Mouse (Mus musculus) CH12.LX (cell line): ENCODE measurements at regions not wholly inside any gene's neighbourhood (a gene's known extent, or its start where the extent isn't known, plus 50 kb on each side); places are given as distances from the start of the nearest gene placed in this dataset.

Source experiments
- DNase-seq: peaks from one replicate; pipeline ENCODE4 v3.0.0-alpha.2; 2013; ENCODE audit errors: extremely low read depth
- H3K27ac ChIP-seq: 2 replicates; pipeline ENCODE4 v1.5.1; 2012; ENCODE audit warnings: low read depth, mild to moderate bottlenecking, control low read depth, moderate library complexity; ENCODE audit not compliant: insufficient read depth
- H3K27me3 ChIP-seq: replicated peaks from 2 replicates; pipeline ENCODE3; 2012; ENCODE audit warnings: inconsistent platforms
- H3K36me3 ChIP-seq, 2 experiments: replicated peaks in 1 of 2; 2 replicates each; pipeline versions ENCODE3 to v1.6.1; 2012; ENCODE audit warnings: inconsistent platforms in 1 of 2, low read length in 1 of 2, mild to moderate bottlenecking in 1 of 2, mixed read lengths in 1 of 2, moderate library complexity in 1 of 2; ENCODE audit not compliant: control insufficient read depth in 1 of 2, insufficient read depth in 1 of 2
- H3K4me1 ChIP-seq, 2 experiments: 2 replicates each; pipeline ENCODE4 v1.6.1; 2012; ENCODE audit warnings: inconsistent platforms in 1 of 2, moderate library complexity in 1 of 2; ENCODE audit not compliant: insufficient read depth in 2 of 2, control insufficient read depth in 1 of 2
- H3K4me2 ChIP-seq: 2 replicates; pipeline ENCODE4 v1.6.1; 2012; ENCODE audit warnings: low read depth, mild to moderate bottlenecking, control low read depth; ENCODE audit not compliant: poor library complexity, insufficient read depth, severe bottlenecking
- H3K4me3 ChIP-seq, 3 experiments: fragments of 150-350 bp in 1 of 3; sonication (generic) in 1 of 3; replicated peaks in 1 of 3; 2 replicates each; pipeline versions ENCODE3 to v1.5.1; 2011 to 2012; ENCODE audit warnings: low read depth in 2 of 3, low read length in 2 of 3, mild to moderate bottlenecking in 2 of 3, moderate library complexity in 2 of 3, control low read depth in 1 of 3, improper control_type of control experiment in 1 of 3, inconsistent platforms in 1 of 3, mixed read lengths in 1 of 3; ENCODE audit not compliant: poor library complexity in 1 of 3
- H3K79me2 ChIP-seq: replicated peaks from 2 replicates; pipeline ENCODE4 v1.6.1; 2012; ENCODE audit warnings: mild to moderate bottlenecking, moderate library complexity; ENCODE audit not compliant: control insufficient read depth, poor library complexity, insufficient read depth, severe bottlenecking; ENCODE audit errors: extremely low read depth
- H3K9ac ChIP-seq: 2 replicates; pipeline ENCODE4 v1.6.1; 2012; ENCODE audit warnings: low read depth, mild to moderate bottlenecking, control low read depth, moderate library complexity; ENCODE audit not compliant: insufficient read depth
- H3K9me3 ChIP-seq: replicated peaks from 2 replicates; pipeline ENCODE3; 2012; ENCODE audit warnings: low read length, inconsistent platforms, mixed read lengths
- CHD1 ChIP-seq: IDR thresholded peaks from 2 replicates; pipeline ENCODE4 v1.6.1; 2012; ENCODE audit warnings: low read depth, low read length, improper control_type of control experiment, inconsistent platforms
- CHD2 ChIP-seq: IDR thresholded peaks from 2 replicates; pipeline ENCODE4 v1.6.1; 2011; ENCODE audit warnings: low read length, improper control_type of control experiment
- E2F4 ChIP-seq: IDR thresholded peaks from 2 replicates; pipeline ENCODE4 v1.6.1; 2011; ENCODE audit warnings: low read depth, low read length, improper control_type of control experiment; ENCODE audit not compliant: insufficient replicate concordance
- ELF1 ChIP-seq: IDR thresholded peaks from 2 replicates; pipeline ENCODE4 v1.6.1; 2014; ENCODE audit warnings: low read depth, mild to moderate bottlenecking, inconsistent platforms, low read length, improper control_type of control experiment
- EP300 ChIP-seq: IDR thresholded peaks from 2 replicates; pipeline ENCODE4 v1.6.1; 2011; ENCODE audit warnings: low read length, improper control_type of control experiment
- ETS1 ChIP-seq: conservative IDR thresholded peaks from 2 replicates; pipeline ENCODE4 v1.6.1; 2012; ENCODE audit warnings: low read depth, mild to moderate bottlenecking, inconsistent platforms, low read length, improper control_type of control experiment, moderate library complexity
- GABPA ChIP-seq: IDR thresholded peaks from 2 replicates; pipeline ENCODE4 v1.6.1; 2012; ENCODE audit warnings: low read depth, low read length, improper control_type of control experiment, inconsistent platforms; ENCODE audit not compliant: insufficient replicate concordance
- IRF4 ChIP-seq: IDR thresholded peaks from 2 replicates; pipeline ENCODE4 v1.6.1; 2014; ENCODE audit warnings: low read depth, mild to moderate bottlenecking, inconsistent platforms, low read length, improper control_type of control experiment
- JUN ChIP-seq: IDR thresholded peaks from 2 replicates; pipeline ENCODE4 v1.6.1; 2011; ENCODE audit warnings: low read depth, mild to moderate bottlenecking, low read length, improper control_type of control experiment, moderate library complexity; ENCODE audit not compliant: insufficient read depth
- KAT2A ChIP-seq: IDR thresholded peaks from 2 replicates; pipeline ENCODE4 v1.6.1; 2012; ENCODE audit warnings: low read length, improper control_type of control experiment, inconsistent platforms; ENCODE audit not compliant: insufficient replicate concordance
- MAX ChIP-seq: IDR thresholded peaks from 2 replicates; pipeline ENCODE4 v1.6.1; 2011; ENCODE audit warnings: low read length, improper control_type of control experiment
- MAZ ChIP-seq: IDR thresholded peaks from 2 replicates; pipeline ENCODE4 v1.6.1; 2012; ENCODE audit warnings: low read depth, mild to moderate bottlenecking, inconsistent platforms, low read length, improper control_type of control experiment, moderate library complexity
- MEF2A ChIP-seq: IDR thresholded peaks from 2 replicates; pipeline ENCODE4 v1.6.1; 2014; ENCODE audit warnings: low read depth, mild to moderate bottlenecking, inconsistent platforms, low read length, improper control_type of control experiment, borderline replicate concordance
- MYC ChIP-seq: IDR thresholded peaks from 2 replicates; pipeline ENCODE4 v1.6.1; 2011; ENCODE audit warnings: low read depth, mild to moderate bottlenecking, improper control_type of control experiment, low read length
- NELFE ChIP-seq: IDR thresholded peaks from 2 replicates; pipeline ENCODE4 v1.6.1; 2011; ENCODE audit warnings: low read depth, low read length, improper control_type of control experiment
- PAX5 ChIP-seq: IDR thresholded peaks from 2 replicates; pipeline ENCODE4 v1.6.1; 2012; ENCODE audit warnings: low read length, inconsistent platforms, mixed read lengths
- RAD21 ChIP-seq: IDR thresholded peaks from 2 replicates; pipeline ENCODE4 v1.6.1; 2011; ENCODE audit warnings: low read depth, mild to moderate bottlenecking, low read length, improper control_type of control experiment, moderate library complexity
- SMC3 ChIP-seq: IDR thresholded peaks from 2 replicates; pipeline ENCODE4 v1.6.1; 2011; ENCODE audit warnings: low read depth, low read length, improper control_type of control experiment
- TBP ChIP-seq: conservative IDR thresholded peaks from 2 replicates; pipeline ENCODE4 v1.6.1; 2011; ENCODE audit warnings: low read depth, low read length, improper control_type of control experiment
- TCF12 ChIP-seq: IDR thresholded peaks from 2 replicates; pipeline ENCODE4 v1.6.1; 2014; ENCODE audit warnings: low read depth, mild to moderate bottlenecking, inconsistent platforms, low read length, improper control_type of control experiment
- USF1 ChIP-seq: IDR thresholded peaks from 2 replicates; pipeline ENCODE4 v1.6.1; 2014; ENCODE audit warnings: low read depth, mild to moderate bottlenecking, inconsistent platforms, low read length, improper control_type of control experiment
- USF2 ChIP-seq: conservative IDR thresholded peaks from 2 replicates; pipeline ENCODE4 v1.6.1; 2011; ENCODE audit warnings: low read depth, low read length, improper control_type of control experiment
- ZC3H11A ChIP-seq: IDR thresholded peaks from 2 replicates; pipeline ENCODE4 v1.6.1; 2012; ENCODE audit warnings: low read depth, mild to moderate bottlenecking, inconsistent platforms, low read length, improper control_type of control experiment
- ZKSCAN1 ChIP-seq: IDR thresholded peaks from 2 replicates; pipeline ENCODE4 v1.6.1; 2012; ENCODE audit warnings: low read depth, inconsistent platforms, low read length, improper control_type of control experiment, borderline replicate concordance
- ZNF384 ChIP-seq: IDR thresholded peaks from 2 replicates; pipeline ENCODE4 v1.6.1; 2012; ENCODE audit warnings: low read depth, low read length, improper control_type of control experiment, inconsistent platforms
- dilution Hi-C: fragments of 300-500 bp; cut with MboI; formaldehyde crosslinking; loops from 2 replicates; pipeline ENCODE4 v1.14.3; 2020; ENCODE audit warnings: low sequenced_read_pairs; ENCODE audit not compliant: extremely low pct_unique_long_range_greater_than_20kb, extremely low pct_ligation_motif_present
- in situ Hi-C: fragments of 300-500 bp; cut with MboI; formaldehyde crosslinking; loops from 3 replicates; pipeline ENCODE4 v1.14.3; 2019; ENCODE audit warnings: low sequenced_read_pairs, low pct_ligation_motif_present, low pct_unique_long_range_greater_than_20kb, mixed read lengths

DNA sequence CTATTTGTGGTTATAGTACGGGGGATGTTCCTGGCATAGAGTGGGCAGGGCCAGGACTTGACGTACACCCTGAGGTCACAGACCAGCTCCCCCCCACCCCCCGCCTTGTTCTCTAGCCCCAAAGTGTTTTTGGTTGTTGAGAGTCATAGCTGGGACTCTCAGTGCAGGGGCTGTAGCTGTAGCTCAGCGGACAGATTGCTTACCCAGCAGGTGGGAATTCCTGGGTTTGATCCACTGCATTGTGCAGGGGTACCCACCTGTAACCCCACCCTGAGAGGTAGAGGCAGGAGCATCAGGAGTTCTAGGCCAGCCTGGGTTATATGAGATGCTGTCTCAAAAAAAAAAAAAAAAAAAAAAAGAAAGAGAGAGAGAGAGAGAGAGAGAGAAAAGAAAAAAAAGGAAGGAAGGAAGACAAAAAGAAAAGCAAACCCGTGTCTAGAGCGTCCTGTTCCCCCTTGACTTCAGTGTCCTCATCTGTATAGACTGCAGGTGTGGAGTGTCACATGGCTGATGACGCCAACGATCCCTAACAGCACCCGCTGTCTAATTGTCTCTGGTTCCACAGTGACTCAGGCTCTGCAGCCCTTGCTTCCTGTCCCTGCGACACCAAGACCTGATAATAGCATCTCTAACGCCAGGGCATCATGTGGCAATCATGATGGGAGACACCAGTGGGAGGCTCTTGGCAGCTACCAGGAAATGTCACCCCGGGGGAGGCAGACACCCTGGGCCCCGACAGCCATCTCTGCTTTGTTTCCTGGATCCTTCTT is 102.0 kb upstream of the Vrk1 start:
- Histone ChIP-seq H3K36me3 (no peaks in the 10 kb centered on the region), H3K4me3 (peak overlapping the region in 1 of 3 experiments; percentile 15), H3K4me2 (no peak overlapping the region), H3K79me2 (no peaks in the 10 kb centered on the region), H3K4me1 (peaks cover 0 to 43% of the 10 kb centered on the region in 2 experiments; a peak in 2 of 4 replicates), H3K9ac (no peak overlapping the region), H3K27me3 (no peaks in the 10 kb centered on the region), H3K27ac (no peak overlapping the region)
- dilution Hi-C loops: no loop called here
- DNase-seq: peak; percentile 80
- in situ Hi-C loops: no loop called here
- no peak for TF ChIP-seq ZC3H11A
- no peak for TF ChIP-seq MAX
- TF ChIP-seq USF1: 0 out of 2 replicates have a peak, but pooled peaks have one; percentile 7
- no peak for TF ChIP-seq TBP
- peak; percentile 58 for TF ChIP-seq ETS1
- no peak for TF ChIP-seq RAD21
- peak; percentile 5; the same call in 1 of the 2 replicates for TF ChIP-seq ZNF384
- 0 out of 2 replicates have a peak, but pooled peaks have one; percentile 15 for TF ChIP-seq TCF12
- TF ChIP-seq, all 38 proteins: peak for 4
- no peaks in the 10 kb centered on the region for H3K9me3 ChIP-seq

DNA sequence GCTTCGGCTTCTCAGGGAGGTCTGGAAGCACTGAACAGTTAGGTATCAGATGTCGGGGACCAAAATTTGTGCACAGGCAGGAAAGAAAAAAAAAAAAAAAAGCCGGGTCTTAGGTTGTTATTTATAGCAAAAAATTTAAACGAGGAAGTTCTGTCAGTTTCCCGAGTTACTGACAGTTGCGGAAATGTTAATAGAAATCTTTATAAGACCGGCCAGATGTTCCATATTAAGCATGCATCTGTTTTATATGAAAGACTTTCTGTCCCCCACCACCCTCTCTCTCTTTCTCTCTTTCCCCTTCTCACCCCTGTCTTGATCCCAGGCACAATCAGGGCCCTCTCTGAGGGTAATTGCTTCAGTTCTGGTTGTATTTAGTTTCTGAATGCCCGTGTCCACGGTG is 98.5 kb upstream of the Vrk1 start:
- in situ Hi-C loops: no loop called here
- dilution Hi-C loops: no loop called here
- Histone ChIP-seq H3K9ac (no peak overlapping the region), H3K79me2 (no peaks in the 10 kb centered on the region), H3K27ac (no peak overlapping the region), H3K36me3 (no peaks in the 10 kb centered on the region), H3K4me1 (peaks cover 0 to 30% of the 10 kb centered on the region in 2 experiments; a peak in 2 of 4 replicates), H3K27me3 (no peaks in the 10 kb centered on the region), H3K4me3 (no peak overlapping the region), H3K4me2 (no peak overlapping the region), H3K9me3 (no peaks in the 10 kb centered on the region)
- TF ChIP-seq PAX5 (no peak), ELF1 (no peak), MEF2A (no peak)
- no peak for DNase-seq

DNA sequence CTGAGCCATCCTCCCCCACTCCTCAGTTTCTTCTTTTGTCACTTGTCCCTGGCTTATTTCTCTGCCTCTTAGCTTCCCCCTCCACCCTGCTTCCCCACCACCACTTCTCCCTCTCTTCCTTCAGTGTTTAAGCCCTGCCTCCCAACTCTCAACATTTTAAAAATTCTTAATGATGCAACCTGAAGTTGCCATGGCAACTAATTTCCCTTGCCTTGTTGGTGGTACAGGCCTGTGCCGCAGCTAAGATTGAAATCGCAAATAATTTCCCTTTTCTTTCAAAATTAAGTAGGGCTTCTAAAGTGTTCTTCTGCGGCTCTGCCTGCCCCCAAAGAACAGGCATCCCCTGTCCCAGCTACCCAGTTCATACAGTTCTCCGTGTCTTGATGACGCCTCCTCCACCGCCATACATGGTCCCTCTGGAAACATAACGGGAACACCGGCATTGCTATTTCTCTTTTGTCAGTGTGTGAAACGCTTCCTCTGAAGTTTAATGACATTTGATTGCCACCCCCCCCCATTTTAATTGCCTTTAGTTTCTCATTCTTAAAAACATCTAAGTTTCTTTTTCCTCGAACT is 92.6 kb upstream of the Vrk1 start:
- Histone ChIP-seq H3K27me3 (no peaks in the 10 kb centered on the region), H3K4me3 (no peak overlapping the region), H3K27ac (no peak overlapping the region), H3K4me2 (no peak overlapping the region), H3K36me3 (no peaks in the 10 kb centered on the region), H3K4me1 (no peaks in the 10 kb centered on the region), H3K79me2 (no peaks in the 10 kb centered on the region), H3K9ac (no peak overlapping the region), H3K9me3 (peaks cover under 1% of the 10 kb centered on the region)
- dilution Hi-C loops (no loop called here), in situ Hi-C loops (no loop called here)
- no peak for DNase-seq
- TF ChIP-seq USF1: no peak
- TF ChIP-seq CHD1: no peak
- TF ChIP-seq NELFE: no peak
- TF ChIP-seq ZKSCAN1: no peak
- TF ChIP-seq MAZ: no peak
- TF ChIP-seq SMC3: no peak
- TF ChIP-seq JUN: no peak
- no peak for TF ChIP-seq USF2
- TF ChIP-seq TCF12: no peak
- TF ChIP-seq GABPA: no peak
- no peak for TF ChIP-seq IRF4
- TF ChIP-seq CHD2: no peak
- TF ChIP-seq E2F4: no peak
- no peak for TF ChIP-seq MYC
- no peak for TF ChIP-seq KAT2A
- TF ChIP-seq EP300: no peak
